In the genomic region with DNA sequence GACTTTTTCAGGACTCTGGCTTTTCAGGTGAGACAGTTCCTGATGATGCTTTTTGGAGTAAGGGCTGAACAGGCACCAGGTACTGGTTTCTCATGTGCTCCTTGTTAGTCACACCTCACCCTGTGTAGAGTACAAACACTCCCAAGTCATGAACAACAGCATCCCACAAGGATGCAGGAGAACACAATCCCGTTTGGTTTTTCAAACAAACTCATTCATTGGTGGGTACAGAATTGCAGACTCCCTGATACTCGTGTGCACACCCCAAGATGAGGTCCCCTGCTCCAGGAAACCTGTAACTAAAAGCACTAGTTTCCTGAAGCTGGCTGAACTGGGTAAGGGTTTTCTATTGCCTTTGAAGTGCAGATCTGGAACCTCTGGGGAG, we compare ENCODE assay signal across 9 mouse cellular contexts.
DNase-seq lines count a peak whose midpoint lies in the region; ATAC-seq lines count a peak whose summit lies in the region.
"Had no signal": no experiment of that assay in that cellular context is flagged by ENCODE, and none has a peak within 500 bp of the region (broad histone marks: within the 10 kb centered on the region; RNA-seq: fewer than 3 reads in every experiment).

No protein-coding gene starts in this region.

- no peaks in the 10 kb centered on the region; the same call in 1 of the 2 replicates for H3K9me3 ChIP-seq in kidney, embryonic 14.5 days (ENCODE audit: control insufficient read depth, low read length)
- H3K9me3 ChIP-seq in embryonic facial prominence, embryonic 11.5 days (replicated peaks; ENCODE audit: control insufficient read depth, low read length): no peaks in the 10 kb centered on the region
- no peaks in the 10 kb centered on the region for H3K9me3 ChIP-seq in hindbrain, embryonic 13.5 days
- H3K9me3 ChIP-seq in midbrain, embryonic 15.5 days: no peaks in the 10 kb centered on the region
- H3K9me3 ChIP-seq: liver, embryonic 15.5 days had no signal

- peaks cover 17% of the 10 kb centered on the region for H3K4me1 ChIP-seq in kidney, embryonic 14.5 days (ENCODE audit: control insufficient read depth, insufficient read depth, low read length)
- H3K4me1 ChIP-seq in embryonic facial prominence, embryonic 11.5 days (ENCODE audit: control insufficient read depth, insufficient read depth, low read length): no peaks in the 10 kb centered on the region; the same call in 1 of the 2 replicates
- H3K4me1 ChIP-seq in hindbrain, embryonic 13.5 days (replicated peaks): peaks cover 27% of the 10 kb centered on the region
- peaks cover 20% of the 10 kb centered on the region for H3K4me1 ChIP-seq in midbrain, embryonic 15.5 days

- 47% methylated on average over 2 of the region's 2 CpGs for WGBS in kidney, embryonic 14.5 days
- 24% methylated on average over 2 of the region's 2 CpGs for WGBS in embryonic facial prominence, embryonic 11.5 days
- 30% methylated on average over 2 of the region's 2 CpGs for WGBS in hindbrain, embryonic 13.5 days
- WGBS in midbrain, embryonic 15.5 days: 39% methylated on average over 2 of the region's 2 CpGs

- H3K27ac ChIP-seq in kidney, embryonic 14.5 days (ENCODE audit: low read depth, low read length): peak overlapping the region; percentile 85; the same call in 1 of the 2 replicates
- 0 out of 2 replicates have a peak overlapping the region, but pooled peaks have one; percentile 20 for H3K27ac ChIP-seq in embryonic facial prominence, embryonic 11.5 days (replicated peaks; ENCODE audit: low read depth, low read length)
- peak overlapping the region; percentile 87; the same call in 1 of the 2 replicates for H3K27ac ChIP-seq in hindbrain, embryonic 13.5 days
- H3K27ac ChIP-seq in midbrain, embryonic 15.5 days: peak overlapping the region; percentile 68; the same call in 1 of the 2 replicates

- H3K27me3 ChIP-seq in kidney, embryonic 14.5 days (ENCODE audit: control insufficient read depth, insufficient read depth, low read length): no peaks in the 10 kb centered on the region
- H3K27me3 ChIP-seq in embryonic facial prominence, embryonic 11.5 days (ENCODE audit: control insufficient read depth, insufficient read depth, low read length): no peaks in the 10 kb centered on the region
- H3K27me3 ChIP-seq in hindbrain, embryonic 13.5 days: no peaks in the 10 kb centered on the region
- no peaks in the 10 kb centered on the region for H3K27me3 ChIP-seq in midbrain, embryonic 15.5 days (replicated peaks)
- H3K27me3 ChIP-seq: liver, embryonic 15.5 days had no signal

- H3K4me3 ChIP-seq in kidney, embryonic 14.5 days (ENCODE audit: low read length): no peak overlapping the region
- H3K4me3 ChIP-seq in embryonic facial prominence, embryonic 11.5 days (ENCODE audit: low read depth, low read length): no peak overlapping the region
- no peak overlapping the region for H3K4me3 ChIP-seq in hindbrain, embryonic 13.5 days
- H3K4me3 ChIP-seq in midbrain, embryonic 15.5 days: no peak overlapping the region
- H3K4me3 ChIP-seq: liver, embryonic 15.5 days had no signal

- H3K36me3 ChIP-seq in kidney, embryonic 14.5 days (ENCODE audit: control insufficient read depth, insufficient read depth, low read length): no peaks in the 10 kb centered on the region
- H3K36me3 ChIP-seq in embryonic facial prominence, embryonic 11.5 days (replicated peaks; ENCODE audit: control insufficient read depth, insufficient read depth, low read depth, low read length): no peaks in the 10 kb centered on the region
- no peaks in the 10 kb centered on the region for H3K36me3 ChIP-seq in hindbrain, embryonic 13.5 days
- no peaks in the 10 kb centered on the region for H3K36me3 ChIP-seq in midbrain, embryonic 15.5 days (replicated peaks)
- H3K36me3 ChIP-seq: liver, embryonic 15.5 days had no signal

- H3K9ac ChIP-seq in kidney, embryonic 14.5 days (ENCODE audit: low read depth, low read length): no peak overlapping the region
- peak overlapping the region; percentile 48 for H3K9ac ChIP-seq in embryonic facial prominence, embryonic 11.5 days (replicated peaks; ENCODE audit: low read length)
- H3K9ac ChIP-seq in hindbrain, embryonic 13.5 days: no peak overlapping the region
- H3K9ac ChIP-seq in midbrain, embryonic 15.5 days: no peak overlapping the region
- H3K9ac ChIP-seq: liver, embryonic 15.5 days had no signal

- no peak for ATAC-seq in kidney, embryonic 14.5 days (ENCODE audit: low FRiP score, low TSS enrichment)
- no peak for ATAC-seq in embryonic facial prominence, embryonic 11.5 days (replicated peaks; ENCODE audit: insufficient number of reproducible peaks, low FRiP score, low TSS enrichment, low read depth)
- ATAC-seq in hindbrain, embryonic 13.5 days (ENCODE audit: low FRiP score): peak; percentile 8; the same call in 1 of the 2 replicates
- ATAC-seq in midbrain, embryonic 15.5 days (replicated peaks): no peak

- DNase-seq in kidney, adult 11 months: no peak
- DNase-seq in embryonic facial prominence, embryonic 11.5 days (ENCODE audit: low spot score): no peak
- no peak for DNase-seq in gastrocnemius, adult 18-20 months (ENCODE audit: low spot score)
- no peak for DNase-seq in cerebellum, postnatal 14 days
- DNase-seq in T-cell, adult 2 months (ENCODE audit: low spot score): no peak

- no peak overlapping the region for H3K4me2 ChIP-seq in kidney, embryonic 14.5 days (replicated peaks; ENCODE audit: low read depth, low read length)
- no peak overlapping the region; the same call in 1 of the 2 replicates for H3K4me2 ChIP-seq in embryonic facial prominence, embryonic 11.5 days (ENCODE audit: low read depth, low read length)
- H3K4me2 ChIP-seq in hindbrain, embryonic 13.5 days: peak overlapping the region; percentile 37; the same call in 1 of the 2 replicates
- peak overlapping the region; percentile 29; the same call in 1 of the 2 replicates for H3K4me2 ChIP-seq in midbrain, embryonic 15.5 days

Comparison
In these comparisons a context has a peak if more than half of its experiments do, and no peak if none do; other contexts are left out.
1. H3K27ac ChIP-seq: peak in every context shown above with its lines; median percentile 87 in hindbrain, embryonic 13.5 days; 85 in kidney, embryonic 14.5 days; 68 in midbrain, embryonic 15.5 days; 20 in embryonic facial prominence, embryonic 11.5 days.
2. H3K4me2 ChIP-seq: peak in hindbrain, embryonic 13.5 days (single experiment) and midbrain, embryonic 15.5 days (single experiment); none in kidney, embryonic 14.5 days (single experiment) and embryonic facial prominence, embryonic 11.5 days (single experiment).